Mouse (Mus musculus): Measurements from ENCODE around the gene Adh7.

- TF ChIP-seq SIN3A (IDR thresholded peaks at IDR 0.05; ENCODE audit: low read length), result no peak
- TF ChIP-seq POLR2A (IDR thresholded peaks at IDR 0.05; ENCODE audit: low read depth, low read length), result no peak
- TF ChIP-seq MAFK (IDR thresholded peaks at IDR 0.05; ENCODE audit: insufficient replicate concordance, low read length), result no peak
- TF ChIP-seq ZC3H11A (IDR thresholded peaks at IDR 0.05; ENCODE audit: low read depth, low read length), result no peak
- TF ChIP-seq TBP (conservative IDR thresholded peaks at IDR 0.05; ENCODE audit: low read depth, low read length), result no peak
- TF ChIP-seq ZMIZ1 (IDR thresholded peaks at IDR 0.05; ENCODE audit: low read depth, low read length), result no peak
- TF ChIP-seq CTCF (conservative IDR thresholded peaks at IDR 0.05 in 1 of 2, IDR thresholded peaks at IDR 0.05 in 1 of 2; ENCODE audit: low read depth in 2 of 2, low read length in 2 of 2), result no peak
- TF ChIP-seq IRF4 (IDR thresholded peaks at IDR 0.05; ENCODE audit: low read depth, low read length), result no peak
- no peak for TF ChIP-seq POLR2AphosphoS2 (IDR thresholded peaks at IDR 0.05; ENCODE audit: low read depth, low read length)
Observed at GRCm38 (mm10) chr3:138231531-138231930, 14.0 kb downstream of the Adh7 start.
